Mouse (Mus musculus): ENCODE data around the gene Wipi2. TPM values are rescaled to one million over a fixed set of nuclear protein-coding genes. Genes with fewer than 3 reads are reported as not detected.

Wipi2 gene
- 10 to 100 TPM; 28.6 to 28.8 TPM for total RNA-seq (2021)
- long read RNA-seq, experiment 1, full-length matches to known transcripts = 15 of 25 reads
- long read RNA-seq, experiment 1, partial matches to known transcripts = 7 of 25 reads
- long read RNA-seq, experiment 1, other reads (novel, unspliced or antisense) = 3 of 25 reads
- long read RNA-seq, experiment 2, full-length matches to known transcripts = 21 of 26 reads
- long read RNA-seq, experiment 2, partial matches to known transcripts = 0 of 26 reads
- long read RNA-seq, experiment 2, other reads (novel, unspliced or antisense) = 5 of 26 reads

DNA sequence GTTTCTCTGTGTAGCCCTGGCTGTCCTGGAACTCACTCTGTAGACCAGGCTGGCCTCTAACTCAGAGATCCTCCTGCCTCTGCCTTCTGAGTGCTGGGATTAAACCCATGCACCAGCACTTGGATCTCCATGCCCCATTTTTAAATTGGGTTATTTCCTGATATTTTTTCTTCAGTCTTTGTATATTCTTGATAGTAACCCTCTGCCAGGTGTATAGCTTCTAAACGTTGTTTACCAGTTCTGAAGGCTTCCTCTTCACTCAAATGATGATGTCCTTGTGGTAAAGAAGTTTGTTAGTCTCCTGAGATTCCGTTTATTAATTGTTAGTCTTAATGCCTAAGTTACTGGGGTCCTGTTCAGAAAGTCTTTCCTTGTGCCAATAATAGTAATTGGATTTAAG, at the start of gene Wipi2:
Gene Wipi2 (plus strand): TSS at position 301 of the 400 bp plus-strand sequence.
- no peak for DNase-seq

DNA sequence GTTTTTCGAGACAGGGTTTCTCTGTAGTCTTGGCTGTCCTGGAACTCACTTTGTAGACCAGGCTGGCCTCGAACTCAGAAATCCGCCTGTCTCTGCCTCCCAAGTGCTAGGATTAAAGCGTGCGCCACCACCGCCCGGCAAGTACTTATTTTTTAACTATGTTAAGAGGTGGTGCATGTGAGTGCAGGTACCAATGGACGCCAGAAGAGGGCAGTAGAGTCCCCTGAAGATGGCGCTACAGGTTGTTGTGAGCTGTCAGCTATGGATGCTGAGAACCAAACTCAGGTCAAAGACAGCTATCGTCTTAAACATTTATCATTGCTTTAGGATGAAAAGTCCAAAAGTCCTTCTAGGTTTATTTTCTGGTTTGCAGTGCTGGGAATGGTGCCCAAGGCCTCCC, 49.3 kb upstream of the Wipi2 start:
- DNase-seq = no peak

- no peak for DNase-seq
These were observed 46.0 kb upstream of the Wipi2 start for GRCm38 (mm10) chr5:142581517-142581916.

GRCm38 (mm10) chr5:142583616-142584126, 43.8 kb upstream of the Wipi2 start:
- DNase-seq = no peak

- no peak for DNase-seq
These were observed 36.4 kb upstream of the Wipi2 start for GRCm38 (mm10) chr5:142590953-142591616.

- no peak for DNase-seq
These were observed 31.8 kb upstream of the Wipi2 start for GRCm38 (mm10) chr5:142595698-142596097.

DNA sequence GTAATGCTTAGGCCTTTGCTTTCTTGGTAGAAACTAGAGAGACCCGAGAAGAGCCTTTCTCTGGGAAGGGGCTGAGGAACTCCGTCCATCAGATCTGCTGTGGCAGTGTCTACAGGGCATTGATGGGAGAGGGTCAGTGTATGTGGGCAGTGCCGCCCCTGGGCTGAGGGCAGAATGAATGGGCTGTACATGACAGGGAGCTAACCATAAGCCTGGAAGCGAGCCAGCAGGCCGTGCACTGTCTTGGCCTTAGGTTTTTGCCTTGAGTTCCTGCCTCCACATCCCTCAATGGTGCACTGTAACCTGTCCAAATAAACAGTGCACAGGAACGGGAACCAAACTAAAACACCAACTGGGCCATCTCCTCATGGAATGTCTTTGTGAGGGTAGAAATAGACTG, 30.8 kb upstream of the Wipi2 start:
- DNase-seq = no peak

GRCm38 (mm10) chr5:142597648-142598390, 29.7 kb upstream of the Wipi2 start:
- DNase-seq = no peak

DNA sequence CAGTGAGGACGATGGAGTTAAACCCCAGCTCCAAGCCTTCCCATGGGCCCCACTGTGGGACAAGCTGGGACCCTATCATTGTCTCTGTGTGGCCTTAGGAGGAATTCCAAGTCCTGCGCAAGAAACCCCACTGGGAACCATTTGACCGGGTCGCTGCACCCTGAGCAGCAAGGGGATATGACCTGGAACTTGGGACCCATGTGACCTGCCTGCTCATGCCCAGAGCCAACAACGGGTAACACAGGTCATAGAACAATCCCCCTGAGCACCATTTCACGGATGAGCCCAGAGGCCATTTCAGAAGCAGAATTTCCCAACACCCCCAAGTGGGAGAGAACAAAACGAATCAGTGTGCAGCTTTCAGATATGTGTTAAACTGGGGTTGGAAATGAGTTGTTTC, 23.1 kb upstream of the Wipi2 start:
- DNase-seq = no peak

DNA sequence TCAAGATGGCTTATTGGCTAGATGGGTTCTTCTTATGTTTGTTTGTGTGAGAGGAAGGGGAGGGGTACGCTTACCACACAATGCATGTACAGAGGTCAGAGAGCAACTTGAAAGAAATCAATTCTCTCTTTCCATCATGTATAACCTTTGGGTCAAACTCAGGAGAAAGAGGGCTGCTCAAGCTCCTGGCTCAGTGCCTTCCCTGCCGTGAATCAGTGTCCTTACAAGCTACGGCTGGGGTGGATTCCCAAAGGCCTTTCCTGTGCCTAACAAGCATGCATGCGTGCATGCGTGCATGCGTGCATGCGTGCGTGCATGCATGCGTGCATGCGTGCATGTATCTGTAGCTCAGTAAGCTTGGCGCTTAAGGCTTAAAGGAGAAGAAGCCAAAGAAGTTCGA, 22.2 kb upstream of the Wipi2 start:
- DNase-seq = no peak

- no peak for DNase-seq
These were observed 19.1 kb upstream of the Wipi2 start, which contains the start of gene Mmd2 for GRCm38 (mm10) chr5:142608259-142608988. Gene Mmd2, minus strand, starts transcription at chr5:142608800.

DNA sequence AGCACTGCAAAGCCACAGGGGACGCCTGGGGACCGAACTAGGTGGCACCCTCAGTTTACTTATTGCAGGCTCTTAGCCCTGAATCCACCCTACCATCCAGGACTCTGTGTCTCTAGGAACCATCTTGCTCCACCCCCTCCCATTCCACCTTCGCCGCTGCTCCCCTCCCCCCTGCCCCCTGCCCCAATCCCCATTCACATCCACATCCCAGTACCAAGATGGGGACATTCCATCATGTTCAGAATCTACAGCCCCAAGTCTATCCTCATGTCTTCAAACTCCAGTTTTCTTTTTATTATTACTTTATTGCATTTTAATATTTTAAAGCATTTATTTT, 18.5 kb upstream of the Wipi2 start:
- DNase-seq = no peak

DNA sequence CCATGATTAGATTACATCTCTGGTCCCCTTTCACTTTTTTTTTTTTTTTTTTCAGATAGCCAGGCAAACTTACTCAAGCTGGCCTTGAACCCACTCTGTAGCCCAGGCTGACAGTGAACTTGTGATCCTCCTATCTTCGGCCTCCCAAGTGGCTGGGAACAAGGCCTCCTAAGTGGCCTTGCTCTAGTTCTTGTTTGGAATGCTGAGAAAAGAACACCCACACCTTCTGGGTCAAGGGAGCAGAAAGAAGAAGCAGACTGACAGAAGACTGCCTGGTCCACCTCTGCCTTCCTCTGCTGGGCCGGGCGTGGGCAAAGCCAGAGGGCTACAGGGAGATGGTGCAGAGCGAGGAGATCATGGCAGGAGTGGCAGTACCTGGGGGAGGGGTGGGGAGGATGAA, 17.1 kb upstream of the Wipi2 start:
- no peak for DNase-seq

DNA sequence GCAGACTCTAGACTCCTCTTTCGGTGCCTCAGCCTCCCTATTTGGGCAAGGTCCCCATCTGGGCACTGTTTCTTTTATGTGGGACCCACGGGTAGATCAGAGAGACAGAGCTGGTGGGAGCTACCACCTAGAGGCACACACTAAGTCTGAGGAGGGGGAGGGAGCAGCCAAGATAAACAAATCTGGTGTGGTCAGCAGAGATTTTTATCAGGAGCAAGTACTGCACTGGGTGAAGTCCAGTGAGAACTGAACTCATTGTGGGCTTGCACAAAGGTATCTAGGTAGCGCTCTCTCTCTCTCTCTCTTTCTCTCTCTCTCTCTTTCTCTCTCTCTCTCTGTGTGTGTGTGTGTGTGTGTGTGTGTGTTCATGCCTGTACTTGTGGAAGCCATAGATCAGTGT, 13.0 kb upstream of the Wipi2 start:
- DNase-seq = no peak

DNA sequence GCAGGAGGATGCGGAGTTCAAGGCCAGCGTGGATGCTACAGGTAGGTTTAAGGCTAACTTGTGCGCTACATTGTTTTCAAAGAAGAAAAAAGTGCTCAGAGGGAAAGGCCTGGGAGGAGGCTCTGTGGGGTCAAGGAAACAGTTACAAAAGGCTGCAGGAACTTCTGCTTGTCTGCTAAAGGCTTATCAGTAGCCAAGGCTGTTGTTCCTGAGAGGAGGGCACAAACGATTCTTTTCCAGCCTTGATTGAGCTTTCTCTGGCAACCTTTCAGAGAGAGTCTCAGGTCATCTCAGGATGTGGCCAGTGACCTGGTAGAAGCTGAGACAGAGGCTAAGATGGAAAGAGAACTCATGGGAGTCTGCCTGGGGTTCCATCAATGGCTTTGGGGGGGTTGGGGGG, 11.9 kb upstream of the Wipi2 start:
- no peak for DNase-seq

DNA sequence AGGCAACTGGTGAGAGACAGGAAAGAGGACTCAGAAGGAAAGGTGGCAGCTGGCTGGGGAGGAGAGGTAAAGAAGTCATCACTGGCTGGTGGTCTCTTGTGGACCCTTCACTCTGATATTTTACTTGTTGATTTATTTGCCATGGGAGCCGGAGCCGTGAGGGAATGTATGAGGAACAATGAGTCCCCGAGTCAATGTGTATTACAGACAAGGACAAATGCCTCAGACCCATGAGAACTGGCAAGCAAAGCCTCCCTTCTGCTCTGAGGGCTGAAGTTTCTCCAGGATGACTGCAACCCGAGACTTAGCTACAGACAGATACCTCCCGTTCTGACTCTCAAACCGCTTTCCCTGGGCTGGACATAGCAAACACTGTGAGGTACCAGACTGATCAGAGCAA, 11.2 kb upstream of the Wipi2 start:
- DNase-seq = no peak

- DNase-seq = no peak
These were observed 7.6 kb upstream of the Wipi2 start for GRCm38 (mm10) chr5:142619866-142620265.

DNA sequence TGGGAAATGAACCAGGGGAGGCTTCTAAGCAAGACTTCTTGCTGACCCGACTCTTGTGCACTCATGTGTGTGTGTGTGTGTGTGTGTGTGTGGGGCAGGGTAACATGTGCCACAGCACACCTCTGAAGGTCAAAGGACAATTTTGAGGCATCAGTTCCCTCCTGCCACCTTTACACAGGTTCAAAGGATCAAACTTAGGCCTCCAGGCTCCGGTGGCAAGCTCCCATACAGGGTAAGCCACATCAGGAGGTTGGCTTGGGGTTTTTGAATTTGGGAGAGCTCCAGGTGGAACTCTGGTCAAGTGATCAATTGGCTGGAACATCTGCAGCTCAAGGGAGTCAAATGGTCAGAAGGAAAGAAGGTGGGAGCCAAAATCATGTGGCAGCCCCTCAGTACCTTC, 6.1 kb upstream of the Wipi2 start:
- DNase-seq = no peak

- no peak for DNase-seq
These were observed 5.4 kb upstream of the Wipi2 start for GRCm38 (mm10) chr5:142622134-142622533.

DNA sequence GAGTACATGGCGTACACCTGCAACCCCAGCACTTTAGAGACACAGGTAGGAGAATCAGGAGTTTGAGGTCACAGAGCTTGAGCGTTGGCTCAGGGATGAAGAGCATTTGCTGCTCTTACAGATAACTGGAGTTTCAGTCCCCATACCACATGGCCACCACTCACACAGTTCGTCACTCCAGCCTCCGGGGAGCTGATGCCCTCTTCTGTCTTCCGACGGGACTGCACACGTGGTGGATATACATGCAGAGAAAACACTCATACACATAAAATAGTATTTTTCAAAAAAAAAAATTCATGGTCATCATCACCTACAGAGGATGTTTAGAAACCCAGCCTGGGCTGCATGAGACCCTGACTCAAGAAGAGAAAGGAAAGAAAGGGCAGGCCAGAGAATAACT, 4.4 kb upstream of the Wipi2 start:
- DNase-seq = no peak

DNA sequence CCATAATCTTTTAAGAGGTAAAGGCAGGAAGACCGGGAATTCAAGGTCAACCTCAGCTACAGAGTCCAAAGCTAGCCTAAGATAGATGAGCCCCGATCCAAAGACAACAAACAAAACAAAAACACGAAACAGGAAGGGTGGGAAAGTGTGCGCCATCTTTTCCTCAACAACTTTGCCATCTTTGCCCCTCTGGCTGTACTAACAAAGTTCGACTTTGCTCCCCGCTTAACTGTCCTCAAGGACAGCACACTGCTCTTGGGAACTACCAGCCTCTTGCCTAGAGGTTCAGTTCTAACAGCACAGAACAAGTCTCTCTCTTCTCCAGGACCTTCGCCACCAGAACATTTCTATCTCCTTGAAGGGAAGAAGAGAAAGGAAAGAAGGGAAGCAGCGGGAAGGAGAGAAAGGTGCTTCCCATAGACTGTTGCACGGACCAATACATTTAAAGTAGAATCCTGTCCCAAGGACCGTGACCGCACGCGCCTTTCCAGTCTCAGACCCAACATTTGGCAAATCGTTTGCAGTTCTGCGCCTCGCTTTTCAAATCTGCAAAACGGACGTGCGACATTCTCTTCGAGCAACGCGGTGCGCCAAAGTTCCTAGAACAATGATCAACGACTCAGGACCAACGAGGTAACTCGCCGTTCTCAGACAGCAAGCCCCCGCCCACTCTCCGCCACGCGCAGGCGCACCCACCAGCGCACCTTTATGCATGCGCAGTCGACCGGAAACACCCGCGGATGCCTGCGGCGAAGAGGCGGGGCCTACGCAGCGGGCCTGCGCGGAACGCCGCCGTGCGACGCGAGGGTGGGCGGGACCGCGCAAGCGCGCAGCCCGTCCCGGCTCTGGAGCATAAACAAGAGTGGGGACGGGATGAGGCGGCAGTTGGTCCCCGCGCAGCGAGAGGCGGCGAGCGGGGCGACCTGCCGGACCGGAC, 1.5 kb downstream of the Wipi2 start:
- DNase-seq = peak; percentile 96

Measured in gastrocnemius, postnatal 25 days (tissue).